Mouse (Mus musculus): ENCODE results near the gene Ttn.

Gene Ttn

GRCm38 (mm10) chr2:76962045-76962432, 20.3 kb downstream of the Ttn start:
- DNase-seq (ENCODE audit: low spot score in 2 of 2): no peak

GRCm38 (mm10) chr2:76961420-76962044, 20.8 kb downstream of the Ttn start:
- no peak for DNase-seq (ENCODE audit: low spot score in 2 of 2)

- no peak for DNase-seq (ENCODE audit: low spot score in 2 of 2)
Observed at GRCm38 (mm10) chr2:76949774-76950173, 32.6 kb downstream of the Ttn start.

GRCm38 (mm10) chr2:76938515-76938914, 43.8 kb downstream of the Ttn start:
- no peak for DNase-seq (ENCODE audit: low spot score in 2 of 2)

- DNase-seq (ENCODE audit: low spot score in 2 of 2): peak; percentile 50 to 72
Observed at GRCm38 (mm10) chr2:76929718-76930117, 52.6 kb downstream of the Ttn start.

- DNase-seq (ENCODE audit: low spot score in 2 of 2): peak in 1 of 2 experiments; percentile 15
Observed at GRCm38 (mm10) chr2:76928816-76929215, 53.5 kb downstream of the Ttn start.

- DNase-seq (ENCODE audit: low spot score in 2 of 2): no peak
Observed at GRCm38 (mm10) chr2:76928298-76928697, 54.0 kb downstream of the Ttn start.

GRCm38 (mm10) chr2:76926927-76927326, 55.4 kb downstream of the Ttn start:
- no peak for DNase-seq (ENCODE audit: low spot score in 2 of 2)

- no peak for DNase-seq (ENCODE audit: low spot score in 2 of 2)
Observed at GRCm38 (mm10) chr2:76914959-76915358, 67.4 kb downstream of the Ttn start.

GRCm38 (mm10) chr2:76908705-76909457, 73.5 kb downstream of the Ttn start:
- no peak for DNase-seq (ENCODE audit: low spot score in 2 of 2)

GRCm38 (mm10) chr2:76903351-76903750, 79.0 kb downstream of the Ttn start:
- DNase-seq (ENCODE audit: low spot score in 2 of 2): no peak

GRCm38 (mm10) chr2:76901476-76902086, 80.8 kb downstream of the Ttn start:
- DNase-seq (ENCODE audit: low spot score in 2 of 2): no peak

GRCm38 (mm10) chr2:76899886-76900285, 82.5 kb downstream of the Ttn start:
- DNase-seq (ENCODE audit: low spot score in 2 of 2): no peak

GRCm38 (mm10) chr2:76896990-76897389, 85.4 kb downstream of the Ttn start:
- no peak for DNase-seq (ENCODE audit: low spot score in 2 of 2)

GRCm38 (mm10) chr2:76895327-76895726, 87.0 kb downstream of the Ttn start:
- no peak for DNase-seq (ENCODE audit: low spot score in 2 of 2)

- no peak for DNase-seq (ENCODE audit: low spot score in 2 of 2)
Observed at GRCm38 (mm10) chr2:76888721-76889120, 93.6 kb downstream of the Ttn start.

- DNase-seq (ENCODE audit: low spot score in 2 of 2): no peak
Observed at GRCm38 (mm10) chr2:76885855-76886254, 96.5 kb downstream of the Ttn start.

- DNase-seq (ENCODE audit: low spot score in 2 of 2): no peak
Observed at GRCm38 (mm10) chr2:76881406-76881805, 100.9 kb downstream of the Ttn start.

GRCm38 (mm10) chr2:76875587-76875986, 106.8 kb downstream of the Ttn start:
- no peak for DNase-seq (ENCODE audit: low spot score in 2 of 2)

GRCm38 (mm10) chr2:76866928-76867327, 115.4 kb downstream of the Ttn start:
- DNase-seq (ENCODE audit: low spot score in 2 of 2): no peak

- no peak for DNase-seq (ENCODE audit: low spot score in 2 of 2)
Observed at GRCm38 (mm10) chr2:76865497-76865896, 116.8 kb downstream of the Ttn start.

GRCm38 (mm10) chr2:76861327-76861726, 121.0 kb downstream of the Ttn start:
- DNase-seq (ENCODE audit: low spot score in 2 of 2): no peak

- DNase-seq (ENCODE audit: low spot score in 2 of 2): no peak
Observed at GRCm38 (mm10) chr2:76850066-76850465, 132.3 kb downstream of the Ttn start.
